Mouse (Mus musculus) forebrain, embryonic 14.5 days (tissue): ENCODE results near the gene Shisa3. TPM values are rescaled to one million over a fixed set of nuclear protein-coding genes. Genes with fewer than 3 reads are reported as not detected.

Experiments
- ATAC-seq: fragments of 200-750 bp; cut with Nextera tagmentation; 2 replicates; pipeline ENCODE4 v1.8.0; 2017; ENCODE audit warnings: mild to moderate bottlenecking, moderate library complexity
- DNase-seq: peaks from one replicate; pipeline ENCODE4 v3.0.0-alpha.2; 2015; ENCODE audit warnings: low spot score
- H3K27ac ChIP-seq: fragments of 300-500 bp; sonication (generic); 2 replicates; pipeline ENCODE4 v1.5.1; 2014; ENCODE audit warnings: low read depth, mild to moderate bottlenecking, control low read depth, low read length, moderate library complexity
- H3K27me3 ChIP-seq: fragments of 300-500 bp; sonication (generic); replicated peaks from 2 replicates; pipeline ENCODE4 v1.6.1; 2014; ENCODE audit warnings: low read length, control low read depth, mixed read lengths; ENCODE audit not compliant: control insufficient read depth, insufficient read depth
- H3K36me3 ChIP-seq: fragments of 300-500 bp; sonication (generic); 2 replicates; pipeline ENCODE4 v1.6.1; 2014; ENCODE audit warnings: low read length, control low read depth; ENCODE audit not compliant: control insufficient read depth, insufficient read depth
- H3K4me1 ChIP-seq: fragments of 300-500 bp; sonication (generic); 2 replicates; pipeline ENCODE4 v1.6.1; 2014; ENCODE audit warnings: antibody characterized with exemption, low read length, control low read depth; ENCODE audit not compliant: control insufficient read depth, insufficient read depth
- H3K4me2 ChIP-seq: fragments of 300-500 bp; sonication (generic); 2 replicates; pipeline ENCODE4 v1.6.1; 2014; ENCODE audit warnings: mild to moderate bottlenecking, control low read depth, low read length
- H3K4me3 ChIP-seq: fragments of 300-500 bp; sonication (generic); 2 replicates; pipeline ENCODE4 v1.5.1; 2014; ENCODE audit warnings: low read depth, low read length, control low read depth
- H3K9ac ChIP-seq: fragments of 300-500 bp; sonication (generic); 2 replicates; pipeline ENCODE4 v1.6.1; 2014; ENCODE audit warnings: mild to moderate bottlenecking, low read length, control low read depth, moderate library complexity
- H3K9me3 ChIP-seq: fragments of 300-500 bp; sonication (generic); replicated peaks from 2 replicates; pipeline ENCODE4 v1.6.1; 2016; ENCODE audit warnings: low read length, control low read depth, mixed read lengths; ENCODE audit not compliant: control insufficient read depth
- WGBS: fragments of 180-500 bp; shearing (Covaris S2); extraction: QIAGEN DNeasy Blood & Tissue Kit; methylation state at CpG from one replicate; pipeline ENCODE4 v1.1.7; 2014; 5-methylcytosine and 5-hydroxymethylcytosine counted together
- polyA plus RNA-seq: library from polyadenylated mRNA; unstranded; fragments of >200 nt; fragmentation: Nextera tagmentation; extraction: Ambion mirVana; gene quantifications from 2 replicates; pipeline ENCODE4 v1.2.1, GENCODE M21; 2014

Gene Shisa3
- polyA plus RNA-seq, 1 experiment from 2014 or later, result 0.04 TPM

GRCm38 (mm10) chr5:67629440-67629839 lies 21.8 kb downstream of the Shisa3 start:
- no peak overlapping the region for H3K4me2 ChIP-seq
- DNase-seq (no peak), ATAC-seq (no peak)
- no peaks in the 10 kb centered on the region for H3K27me3 ChIP-seq
- no peaks in the 10 kb centered on the region for H3K9me3 ChIP-seq
- H3K4me1 ChIP-seq, result peaks cover 14% of the 10 kb centered on the region
- H3K27ac ChIP-seq, result no peak overlapping the region
- 70% methylated on average over 7 of the region's 7 CpGs for WGBS
- H3K36me3 ChIP-seq, result 0 out of 2 replicates have a peak, but pooled peaks cover 4% of the 10 kb centered on the region
- no peak overlapping the region for H3K4me3 ChIP-seq
- no peak overlapping the region for H3K9ac ChIP-seq

- H3K27me3 ChIP-seq, result no peaks in the 10 kb centered on the region
- no peak overlapping the region for H3K4me2 ChIP-seq
- peaks cover 16% of the 10 kb centered on the region for H3K4me1 ChIP-seq
- DNase-seq, result no peak
- no peak overlapping the region for H3K4me3 ChIP-seq
- H3K27ac ChIP-seq, result no peak overlapping the region
- WGBS, result 89% methylated on average over 6 of the region's 6 CpGs
- no peak for ATAC-seq
- no peak overlapping the region for H3K9ac ChIP-seq
- H3K9me3 ChIP-seq, result no peaks in the 10 kb centered on the region
- 0 out of 2 replicates have a peak, but pooled peaks cover 4% of the 10 kb centered on the region for H3K36me3 ChIP-seq
Observed at GRCm38 (mm10) chr5:67629861-67630260, 22.2 kb downstream of the Shisa3 start.

GRCm38 (mm10) chr5:67631261-67631660 lies 23.6 kb downstream of the Shisa3 start:
- Histone ChIP-seq H3K9me3 (no peaks in the 10 kb centered on the region), H3K4me3 (no peak overlapping the region), H3K9ac (no peak overlapping the region), H3K27me3 (no peaks in the 10 kb centered on the region), H3K4me1 (peaks cover 16% of the 10 kb centered on the region), H3K36me3 (0 out of 2 replicates have a peak, but pooled peaks cover 4% of the 10 kb centered on the region), H3K4me2 (no peak overlapping the region), H3K27ac (no peak overlapping the region)
- WGBS, result 92% methylated on average over 12 of the region's 12 CpGs
- DNase-seq (no peak), ATAC-seq (no peak)

GRCm38 (mm10) chr5:67633138-67633782 lies 25.6 kb downstream of the Shisa3 start:
- H3K4me3 ChIP-seq, result no peak overlapping the region
- H3K4me1 ChIP-seq, result peaks cover 16% of the 10 kb centered on the region
- H3K27ac ChIP-seq, result no peak overlapping the region
- ATAC-seq (peak; percentile 56), DNase-seq (peak; percentile 68)
- peak overlapping the region; percentile 32 for H3K4me2 ChIP-seq
- H3K9ac ChIP-seq, result no peak overlapping the region
- no peaks in the 10 kb centered on the region for H3K27me3 ChIP-seq
- no peaks in the 10 kb centered on the region for H3K9me3 ChIP-seq
- under 1% methylated on average over 7 of the region's 7 CpGs for WGBS
- no peaks in the 10 kb centered on the region for H3K36me3 ChIP-seq

- H3K27me3 ChIP-seq, result no peaks in the 10 kb centered on the region
- no peak overlapping the region for H3K9ac ChIP-seq
Observed at GRCm38 (mm10) chr5:67633831-67634268, 26.2 kb downstream of the Shisa3 start.

GRCm38 (mm10) chr5:67634339-67634738 lies 26.7 kb downstream of the Shisa3 start:
- Histone ChIP-seq H3K4me1 (peaks cover 16% of the 10 kb centered on the region), H3K27me3 (no peaks in the 10 kb centered on the region), H3K4me2 (no peak overlapping the region), H3K9ac (no peak overlapping the region), H3K36me3 (no peaks in the 10 kb centered on the region), H3K27ac (no peak overlapping the region), H3K4me3 (no peak overlapping the region), H3K9me3 (no peaks in the 10 kb centered on the region)
- peak; percentile 81 for ATAC-seq
- 2% methylated on average over 3 of the region's 3 CpGs for WGBS
- DNase-seq, result peak; percentile 62

More at GRCm38 (mm10) chr5:67633831-67634268, 26.2 kb downstream of the Shisa3 start:
- H3K4me1 ChIP-seq, result peaks cover 16% of the 10 kb centered on the region
- 7% methylated on average over 10 of the region's 10 CpGs for WGBS
- DNase-seq (no peak), ATAC-seq (peak; percentile 65)
- H3K4me3 ChIP-seq, result no peak overlapping the region
- H3K9me3 ChIP-seq, result no peaks in the 10 kb centered on the region
- H3K36me3 ChIP-seq, result no peaks in the 10 kb centered on the region
- no peak overlapping the region for H3K27ac ChIP-seq
- H3K4me2 ChIP-seq, result peak overlapping the region; percentile 32

- H3K9me3 ChIP-seq, result no peaks in the 10 kb centered on the region
- no peak overlapping the region for H3K9ac ChIP-seq
- H3K27ac ChIP-seq, result no peak overlapping the region
- DNase-seq, result no peak
- no peaks in the 10 kb centered on the region for H3K27me3 ChIP-seq
- H3K4me1 ChIP-seq, result no peaks in the 10 kb centered on the region
- no peak for ATAC-seq
- no peak overlapping the region for H3K4me2 ChIP-seq
- 88% methylated on average over 8 of the region's 8 CpGs for WGBS
- no peaks in the 10 kb centered on the region for H3K36me3 ChIP-seq
- no peak overlapping the region for H3K4me3 ChIP-seq
Observed at GRCm38 (mm10) chr5:67640596-67641312, 33.1 kb downstream of the Shisa3 start.

- ATAC-seq, result no peak
- no peaks in the 10 kb centered on the region for H3K36me3 ChIP-seq
- H3K9me3 ChIP-seq, result no peaks in the 10 kb centered on the region
- H3K4me1 ChIP-seq, result no peaks in the 10 kb centered on the region
- no peak overlapping the region for H3K4me2 ChIP-seq
- H3K27me3 ChIP-seq, result no peaks in the 10 kb centered on the region
- no peak overlapping the region for H3K4me3 ChIP-seq
- 88% methylated on average over 8 of the region's 8 CpGs for WGBS
- DNase-seq, result no peak
- H3K9ac ChIP-seq, result no peak overlapping the region
- no peak overlapping the region for H3K27ac ChIP-seq
Observed at GRCm38 (mm10) chr5:67641406-67642120, 33.9 kb downstream of the Shisa3 start.
